Mouse (Mus musculus): Measurements from ENCODE around the gene Tut7.
"Not testable (repeated sequence)": the region's sequence is repeated elsewhere in the genome, so short reads cannot be mapped to it uniquely, and the experiment has no call there.

The Tut7 gene

DNA sequence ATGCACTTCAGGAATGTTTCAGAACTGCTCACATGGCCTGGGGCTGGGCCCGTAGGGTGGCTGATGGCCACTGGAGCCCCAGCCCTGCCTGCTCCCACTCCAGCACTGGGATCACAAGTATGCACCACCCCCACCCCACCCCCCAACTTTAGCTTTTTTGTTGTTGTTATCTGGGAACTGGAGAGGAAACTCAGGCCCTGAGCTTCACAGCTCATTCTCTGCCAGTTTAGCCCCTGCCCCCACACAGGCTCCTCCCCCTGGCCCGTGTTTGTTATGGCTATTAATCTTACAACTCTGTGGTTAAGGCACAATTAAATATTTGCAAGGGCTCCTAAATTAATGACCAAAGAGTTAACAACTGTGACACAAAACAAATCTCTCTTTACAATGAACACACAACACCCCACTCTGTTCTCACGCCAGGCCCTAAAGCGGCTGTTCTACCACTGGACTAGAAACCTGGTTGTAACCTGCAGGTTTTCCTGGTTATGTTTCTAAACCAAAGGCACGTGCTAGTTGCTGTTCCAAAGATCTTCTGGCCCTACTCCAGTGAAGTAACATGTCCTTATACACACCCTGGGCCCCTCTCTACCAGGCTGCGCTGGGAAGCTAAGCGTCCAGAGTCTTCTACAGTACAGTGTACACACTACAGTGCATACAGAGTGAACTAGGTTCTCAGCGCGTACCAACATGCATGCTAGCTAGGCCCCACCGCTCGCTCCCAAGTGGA is 56.0 kb downstream of the Tut7 start:
- no peak for DNase-seq (ENCODE audit: low spot score in 2 of 2)

DNA sequence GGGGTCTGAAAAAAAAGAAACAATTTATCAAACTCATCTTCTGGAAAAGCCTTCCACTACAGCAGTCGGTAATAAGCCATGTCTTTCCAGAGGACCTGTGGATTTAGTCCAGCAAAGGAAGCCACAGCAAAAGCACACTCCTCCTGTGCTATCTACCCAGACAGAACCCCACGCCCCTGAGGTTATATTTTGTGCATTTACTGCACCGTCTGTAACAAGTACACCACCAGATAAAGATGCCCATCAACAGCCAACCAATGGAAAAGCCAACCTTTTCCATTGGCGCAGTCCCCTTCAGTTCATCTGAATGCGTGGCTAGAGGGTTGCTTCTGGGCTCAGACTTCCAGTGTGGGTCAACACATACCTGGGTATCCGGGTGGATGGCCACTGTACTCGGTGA is 60.2 kb downstream of the Tut7 start:
- no peak for DNase-seq (ENCODE audit: low spot score in 2 of 2)

- no peak for DNase-seq (ENCODE audit: low spot score in 2 of 2)
Observed at GRCm38 (mm10) chr13:59756906-59757305, 66.0 kb downstream of the Tut7 start.

GRCm38 (mm10) chr13:59750310-59750709 is 72.6 kb downstream of the Tut7 start:
- DNase-seq (ENCODE audit: low spot score in 2 of 2), result no peak

DNA sequence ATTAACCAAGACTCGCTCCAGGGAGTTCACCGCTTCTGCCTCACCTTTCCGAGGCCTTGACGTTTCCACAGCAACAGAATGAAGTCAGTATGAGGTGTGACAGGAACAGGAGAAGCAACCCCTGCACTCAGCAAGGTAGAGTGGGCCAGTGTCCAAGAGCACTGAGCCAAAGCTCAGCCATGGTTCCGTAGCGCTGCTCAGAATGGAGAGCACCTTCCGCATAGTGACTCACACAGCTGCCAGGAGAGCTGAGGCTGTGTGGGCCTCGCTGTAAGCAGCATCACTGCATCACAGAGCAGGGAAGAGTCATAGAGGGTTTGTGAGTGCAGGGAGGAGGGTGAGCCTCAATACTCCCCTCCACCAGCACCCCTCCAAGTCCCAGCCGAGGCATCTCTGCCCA is 76.2 kb downstream of the Tut7 start, which contains the start of gene 1700014D04Rik:
Gene 1700014D04Rik, minus strand, starts transcription at position 42 of the 400 bp plus-strand sequence.
- DNase-seq (ENCODE audit: low spot score in 2 of 2), result no peak

DNA sequence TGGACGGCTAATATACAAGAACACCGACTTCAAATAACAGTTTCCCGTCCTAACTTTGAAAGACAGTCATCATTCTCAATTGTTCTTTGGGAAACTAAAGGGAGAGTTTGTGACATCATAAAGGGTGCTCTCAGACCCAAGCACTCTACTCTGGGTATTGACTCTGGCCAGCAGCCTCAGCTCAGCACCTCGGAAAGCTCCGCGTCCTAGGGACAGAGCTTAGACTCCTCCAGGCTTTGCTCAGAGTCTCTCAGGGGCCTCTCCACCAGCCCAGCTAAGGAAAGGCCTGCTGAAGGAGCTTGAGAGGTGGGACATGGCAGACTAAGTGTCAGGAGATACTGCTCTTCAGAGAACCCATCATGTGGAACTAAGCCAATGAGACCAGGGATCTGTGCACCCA is 76.8 kb downstream of the Tut7 start:
- DNase-seq (ENCODE audit: low spot score in 2 of 2), result no peak

DNA sequence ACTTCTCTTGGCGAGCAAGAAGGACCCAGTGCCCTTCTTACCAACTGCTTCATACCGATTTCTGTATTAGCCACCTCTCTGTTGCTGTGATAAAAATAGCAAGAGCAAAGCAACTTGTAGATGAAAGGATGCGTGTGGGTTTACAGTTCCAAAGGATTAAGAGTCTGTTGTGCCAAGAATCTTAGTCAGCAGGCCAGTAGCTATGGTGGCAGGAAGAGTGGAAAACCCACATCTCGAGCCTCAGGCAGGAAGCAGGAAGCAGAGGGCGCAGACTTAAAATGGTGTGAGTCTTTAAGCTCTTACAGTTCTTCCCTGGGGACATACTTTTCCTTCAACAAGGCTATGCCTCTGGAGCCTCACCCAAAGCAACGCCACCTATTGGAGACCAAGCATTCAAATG is 77.5 kb downstream of the Tut7 start:
- no peak for DNase-seq (ENCODE audit: low spot score in 2 of 2)

DNA sequence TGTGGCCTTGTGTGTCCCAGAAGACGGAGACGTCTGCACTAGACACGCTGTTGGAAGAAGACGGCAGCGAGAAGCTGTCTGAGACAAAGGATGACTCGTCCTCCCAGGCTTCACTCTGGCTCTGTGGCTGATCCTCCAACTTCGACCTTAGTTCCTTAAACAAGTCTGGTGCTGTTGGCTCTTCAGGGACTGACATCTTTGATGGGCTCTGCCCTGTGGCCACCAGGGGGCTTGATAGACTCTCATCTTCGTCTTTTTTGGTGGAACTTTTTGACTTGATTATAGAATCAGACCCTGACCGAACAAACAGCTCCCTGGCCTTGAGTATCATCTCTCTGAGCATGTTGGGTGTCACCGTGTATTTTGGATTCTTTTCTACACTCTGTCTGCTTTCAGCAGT is 81.2 kb downstream of the Tut7 start:
- DNase-seq (ENCODE audit: low spot score in 2 of 2), result peak in 1 of 2 experiments; percentile 29

GRCm38 (mm10) chr13:59741096-59741495 is 81.9 kb downstream of the Tut7 start:
- no peak for DNase-seq (ENCODE audit: low spot score in 2 of 2)

DNA sequence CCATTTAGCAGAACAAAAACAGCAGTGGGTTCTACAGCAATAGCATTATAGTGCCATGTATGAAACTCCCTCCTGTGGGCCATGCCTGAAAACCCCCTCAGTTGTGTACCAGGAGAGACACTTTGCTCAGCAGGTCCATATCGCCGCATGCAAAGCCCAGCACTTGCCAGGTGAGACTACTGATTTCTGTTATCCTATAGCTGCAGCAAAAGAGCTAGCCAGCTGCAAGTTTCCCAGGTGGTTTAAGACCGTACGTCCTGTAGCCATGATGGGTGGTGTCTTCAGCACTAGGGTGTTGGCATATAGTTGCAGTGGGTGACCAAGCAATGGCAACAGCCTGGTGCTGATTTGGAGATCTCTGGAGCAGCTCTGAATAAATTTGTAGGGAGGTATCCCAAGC is 83.5 kb downstream of the Tut7 start:
- no peak for DNase-seq (ENCODE audit: low spot score in 2 of 2)

DNA sequence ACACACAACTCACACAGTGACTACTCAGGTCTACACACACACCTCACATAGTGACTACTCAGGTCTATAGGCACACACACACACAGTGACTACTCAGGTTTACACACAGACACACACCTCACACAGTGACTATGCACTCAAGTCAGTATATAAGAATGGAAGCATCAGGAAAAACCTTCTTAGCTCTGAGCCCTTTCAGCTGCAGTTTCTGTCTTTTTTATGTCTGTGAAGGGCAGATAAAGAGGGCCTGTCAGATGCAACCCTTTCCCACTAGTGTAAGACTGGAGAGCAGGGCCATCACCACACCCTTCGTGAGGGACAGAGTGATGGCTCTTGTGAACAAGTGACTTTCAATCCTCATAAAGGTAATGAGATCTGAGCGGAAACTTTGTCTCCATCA is 84.5 kb downstream of the Tut7 start:
- no peak for DNase-seq (ENCODE audit: low spot score in 2 of 2)

GRCm38 (mm10) chr13:59735190-59735589 is 87.8 kb downstream of the Tut7 start:
- no peak for DNase-seq (ENCODE audit: low spot score in 2 of 2)

DNA sequence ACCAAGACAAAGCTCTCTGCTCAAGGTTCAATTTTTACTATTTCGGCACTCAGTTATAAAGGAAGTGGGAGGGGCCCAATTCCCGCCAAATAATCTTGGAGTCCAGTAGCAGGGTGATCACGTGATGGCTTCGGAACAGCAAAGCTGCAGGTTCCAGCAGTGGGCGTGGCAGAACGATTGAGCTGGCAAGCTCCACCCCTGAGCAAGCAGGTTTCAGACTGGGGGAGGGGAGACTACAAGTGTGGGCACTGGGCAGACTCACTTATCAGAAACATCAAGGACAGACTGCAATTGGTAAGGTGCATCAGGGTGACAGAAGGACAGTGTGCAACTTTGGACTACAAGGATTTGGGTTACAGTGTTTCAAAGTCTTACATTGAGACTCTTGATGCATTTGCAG is 88.6 kb downstream of the Tut7 start:
- not testable (repeated sequence) for DNase-seq (ENCODE audit: low spot score in 2 of 2)

DNA sequence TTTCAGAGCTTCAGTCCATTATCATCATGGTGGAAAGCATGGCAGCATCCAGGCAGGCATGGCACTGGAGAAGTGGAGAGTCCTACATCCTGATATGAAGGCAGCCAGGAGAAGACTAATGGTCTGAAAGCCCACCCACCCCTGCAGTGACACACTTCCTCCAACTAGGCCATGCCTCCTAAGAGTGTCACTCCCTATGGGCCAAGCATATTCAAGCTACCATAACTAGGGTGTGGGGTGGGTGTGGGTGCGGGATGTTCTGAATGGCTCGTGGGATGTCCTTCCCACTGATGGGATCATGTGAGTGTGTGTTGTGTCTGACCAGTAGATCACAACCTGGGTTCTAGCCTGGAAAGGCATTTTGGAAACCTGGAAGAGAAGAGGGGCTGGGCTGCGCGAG is 89.0 kb downstream of the Tut7 start:
- no peak for DNase-seq (ENCODE audit: low spot score in 2 of 2)

DNA sequence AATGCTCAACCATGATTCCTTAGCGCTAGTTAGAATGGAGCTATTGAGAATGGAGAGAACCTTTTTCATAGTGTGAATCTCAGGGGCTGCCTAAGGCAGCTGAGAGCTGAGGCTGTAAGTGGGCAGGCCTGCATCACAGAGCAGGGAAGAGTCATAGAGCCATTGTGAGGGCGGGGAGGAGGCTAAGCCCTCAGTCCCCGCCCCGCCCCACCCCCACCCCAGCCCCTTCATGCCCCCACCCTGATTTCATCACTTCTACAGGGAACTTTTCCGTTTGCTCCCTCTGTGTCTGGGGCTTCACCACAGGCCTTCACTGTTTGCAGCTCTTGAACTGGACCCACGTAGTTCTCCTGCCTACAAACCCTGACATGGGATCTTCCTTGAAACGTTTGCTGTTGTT is 91.3 kb downstream of the Tut7 start, which contains the start of gene Spata31d1d:
Gene Spata31d1d, minus strand, starts transcription at position 101 of the 400 bp plus-strand sequence.
- no peak for DNase-seq (ENCODE audit: low spot score in 2 of 2)

GRCm38 (mm10) chr13:59728378-59729093 is 94.4 kb downstream of the Tut7 start:
- peak; percentile 57 to 86 for DNase-seq (ENCODE audit: low spot score in 2 of 2)

- no peak for DNase-seq (ENCODE audit: low spot score in 2 of 2)
Observed at GRCm38 (mm10) chr13:59726139-59726867, 96.6 kb downstream of the Tut7 start.

- not testable (repeated sequence) for DNase-seq (ENCODE audit: low spot score in 2 of 2)
Observed at GRCm38 (mm10) chr13:59722089-59722488, 100.9 kb downstream of the Tut7 start.

Measured in thymus, postnatal 10 days (tissue).